Mouse (Mus musculus) heart, adult 10 weeks (tissue): ENCODE measurements around the gene Taar4. TPM values are rescaled to one million over a fixed set of nuclear protein-coding genes. Genes with fewer than 3 reads are reported as not detected.

Experiments
- polyA plus RNA-seq: library from polyadenylated mRNA; stranded (reverse); fragments of 350-450 nt; fragmentation: Illumina TruSeq; extraction: RNeasy Lipid Tissue Mini Kit (QIAGEN cat#74804); gene quantifications from one replicate; pipeline ENCODE4 v1.2.3, GENCODE M21; 2014; ENCODE audit warnings: low read depth, low replicate concordance

Taar4 gene
- polyA plus RNA-seq: not detected

GRCm38 (mm10) chr10:23960444-23960915, at the start of gene Taar4:
Gene Taar4, plus strand, starts transcription at chr10:23960494.

DNA sequence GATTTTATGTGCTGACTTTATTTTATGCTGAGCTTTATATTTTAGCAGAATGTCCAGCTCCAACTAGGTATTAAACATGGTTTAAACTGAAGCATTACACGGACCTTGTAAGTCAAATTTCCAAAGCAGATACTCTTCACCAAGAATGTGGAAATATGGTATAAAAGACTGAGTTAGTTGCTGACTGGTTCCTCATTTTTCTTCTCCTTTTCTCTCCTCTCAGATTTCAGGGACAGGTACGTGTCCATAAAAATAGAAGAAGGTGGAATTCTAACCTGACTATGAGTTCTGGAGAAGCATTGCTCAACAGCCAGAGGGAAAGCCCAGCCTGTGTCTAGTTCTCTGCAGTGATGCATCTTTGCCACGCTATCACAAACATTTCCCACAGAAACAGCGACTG, 40.2 kb upstream of the Taar4 start, which contains the start of gene Taar1:
Gene Taar1, plus strand, starts transcription at position 301 of the 400 bp plus-strand sequence.

DNA sequence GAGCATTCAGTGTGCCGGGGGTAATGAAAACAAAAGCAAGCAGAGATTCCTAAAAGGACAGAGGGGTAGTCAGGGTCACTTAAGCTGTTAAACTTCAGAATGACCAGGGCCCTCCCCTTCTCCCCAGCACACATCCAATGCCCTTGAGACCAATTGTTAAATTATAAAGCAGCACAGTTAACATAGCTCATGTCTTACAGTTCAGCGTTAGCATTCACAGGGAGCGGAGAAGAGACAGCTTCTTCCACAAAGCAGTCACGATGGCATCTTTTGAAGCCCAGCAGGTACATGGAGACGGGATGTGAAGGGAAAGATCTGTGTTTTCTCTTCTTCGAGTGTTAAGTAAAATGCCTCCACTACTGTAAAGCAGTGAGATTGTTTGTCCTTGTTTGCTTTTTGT, 22.0 kb upstream of the Taar4 start, which contains the start of gene Taar2:
Gene Taar2, plus strand, starts transcription at position 261 of the 400 bp plus-strand sequence.

GRCm38 (mm10) chr10:23949508-23950005, 10.7 kb upstream of the Taar4 start, which contains the start of gene Taar3:
Gene Taar3, plus strand, starts transcription at chr10:23949558.

GRCm38 (mm10) chr10:23970656-23971165, 10.4 kb downstream of the Taar4 start, which contains the start of gene Taar5:
Gene Taar5, plus strand, starts transcription at chr10:23970706.

GRCm38 (mm10) chr10:23985546-23985945, 25.3 kb downstream of the Taar4 start, which contains the start of gene Taar6:
Gene Taar6, minus strand, starts transcription at chr10:23985646.

GRCm38 (mm10) chr10:23993381-23993780, 33.1 kb downstream of the Taar4 start, which contains the start of gene Taar7a:
Gene Taar7a, minus strand, starts transcription at chr10:23993481.

GRCm38 (mm10) chr10:23999639-24000038, 39.3 kb downstream of the Taar4 start, which contains the start of gene Taar7b:
Gene Taar7b, plus strand, starts transcription at chr10:23999939.

Other genes starting within 250 kb of the Taar4 start
- gene Rps12, start 173.2 kb upstream of the Taar4 start, polyA plus RNA-seq: 775 TPM
- 15.1 TPM for gene Slc18b1, start 163.5 kb upstream of the Taar4 start, polyA plus RNA-seq
- gene Vnn3, start 109.0 kb upstream of the Taar4 start, polyA plus RNA-seq: 0.34 TPM
- gene Vnn1, start 65.8 kb upstream of the Taar4 start, polyA plus RNA-seq: 0.55 TPM
- gene Taar1, start 40.1 kb upstream of the Taar4 start, polyA plus RNA-seq: not detected
- not detected for gene Taar2, start 21.9 kb upstream of the Taar4 start, polyA plus RNA-seq
- not detected for gene Taar3, start 10.9 kb upstream of the Taar4 start, polyA plus RNA-seq
- not detected for gene Taar5, start 10.2 kb downstream of the Taar4 start, polyA plus RNA-seq
- not detected for gene Taar6, start 25.2 kb downstream of the Taar4 start, polyA plus RNA-seq
- not detected for gene Taar7a, start 33.0 kb downstream of the Taar4 start, polyA plus RNA-seq
- not detected for gene Taar7b, start 39.4 kb downstream of the Taar4 start, polyA plus RNA-seq
- gene Taar7d, start 66.7 kb downstream of the Taar4 start, polyA plus RNA-seq: not detected
- gene Taar7e, start 77.1 kb downstream of the Taar4 start, polyA plus RNA-seq: not detected
- gene Taar7f, start 89.0 kb downstream of the Taar4 start, polyA plus RNA-seq: not detected
- gene Taar8a, start 116.0 kb downstream of the Taar4 start, polyA plus RNA-seq: not detected
- gene Taar8b, start 131.8 kb downstream of the Taar4 start, polyA plus RNA-seq: not detected
- not detected for gene Taar8c, start 141.4 kb downstream of the Taar4 start, polyA plus RNA-seq
- gene Taar9, start 149.0 kb downstream of the Taar4 start, polyA plus RNA-seq: not detected
- gene Stx7, start 188.8 kb downstream of the Taar4 start, polyA plus RNA-seq: 47.7 TPM